Mouse (Mus musculus): ENCODE measurements around the gene Wfdc5. TPM values are rescaled to one million over a fixed set of nuclear protein-coding genes. Genes with fewer than 3 reads are reported as not detected.
"Not testable (repeated sequence)": the region's sequence is repeated elsewhere in the genome, so short reads cannot be mapped to it uniquely, and the experiment has no call there.

Gene Wfdc5
- not detected in 2 replicates for polyA plus RNA-seq (2014; fragmentation: Nextera tagmentation; extraction: Ambion mirVana)

- Histone ChIP-seq H3K27me3 (replicated peaks; ENCODE audit: control insufficient read depth, insufficient read depth, low read length) (no peaks in the 10 kb centered on the region), H3K4me3 (ENCODE audit: low read depth, low read length) (no peak within 1 kb of the TSS), H3K9ac (ENCODE audit: low read length) (no peak within 1 kb of the TSS), H3K27ac (ENCODE audit: low read depth) (no peak within 1 kb of the TSS), H3K9me3 (ENCODE audit: control insufficient read depth, low read length) (no peaks in the 10 kb centered on the region), H3K4me1 (replicated peaks; ENCODE audit: control insufficient read depth, insufficient read depth, low read length) (0 out of 2 replicates have a peak, but pooled peaks cover 3% of the 10 kb centered on the region), H3K36me3 (ENCODE audit: control insufficient read depth, insufficient read depth, low read length) (no peaks in the 10 kb centered on the region), H3K4me2 (ENCODE audit: low read length) (no peak within 1 kb of the TSS)
- no peak for ATAC-seq (replicated peaks; ENCODE audit: low FRiP score, low TSS enrichment, low read depth)
- DNase-seq (ENCODE audit: low spot score) = no peak
- WGBS = 79% methylated on average over 7 of the region's 7 CpGs
These were observed at the start of gene Wfdc5 for GRCm38 (mm10) chr2:164182692-164183255. TSS of gene Wfdc5 (minus strand) at chr2:164182742.

DNA sequence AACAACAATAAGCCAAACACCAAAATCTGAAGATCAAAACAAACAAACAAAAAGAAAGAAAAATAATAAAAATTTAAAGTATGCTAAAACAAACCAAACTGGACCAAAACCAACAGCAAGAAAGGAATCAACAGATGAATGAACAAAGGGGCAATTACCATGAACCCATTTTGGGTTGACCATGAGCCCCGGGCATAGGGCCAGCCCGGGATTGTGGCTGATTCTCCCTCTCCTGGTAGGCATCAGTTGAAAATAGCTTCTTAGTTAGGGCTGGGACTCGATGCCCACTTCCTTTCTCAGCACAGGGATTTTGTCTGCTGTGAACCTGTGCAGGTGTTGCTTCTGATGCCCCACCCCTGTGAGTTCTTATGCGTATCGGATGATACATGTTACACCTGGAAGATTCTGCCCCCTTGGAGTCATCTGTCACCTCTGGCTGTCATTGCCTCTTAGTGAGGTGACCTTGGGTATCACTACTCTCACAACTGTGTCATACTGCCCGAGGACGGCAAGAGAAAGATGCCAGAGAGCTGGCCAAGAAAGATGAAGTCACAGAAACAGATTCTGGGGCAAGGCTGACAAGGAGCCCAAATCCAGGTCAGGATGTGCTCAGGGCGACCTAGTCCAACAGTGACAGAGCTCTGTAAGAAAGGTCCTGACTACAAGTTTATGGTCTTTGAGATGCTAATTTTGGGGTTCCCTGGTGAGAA is 46.0 kb upstream of the Wfdc5 start:
- Histone ChIP-seq H3K9me3 (ENCODE audit: control insufficient read depth, low read length) (no peaks in the 10 kb centered on the region), H3K36me3 (ENCODE audit: control insufficient read depth, insufficient read depth, low read length) (no peaks in the 10 kb centered on the region), H3K4me2 (ENCODE audit: low read length) (no peak overlapping the region), H3K4me3 (ENCODE audit: low read depth, low read length) (no peak overlapping the region), H3K27ac (ENCODE audit: low read depth) (no peak overlapping the region), H3K27me3 (replicated peaks; ENCODE audit: control insufficient read depth, insufficient read depth, low read length) (no peaks in the 10 kb centered on the region), H3K9ac (ENCODE audit: low read length) (no peak overlapping the region), H3K4me1 (replicated peaks; ENCODE audit: control insufficient read depth, insufficient read depth, low read length) (no peaks in the 10 kb centered on the region)
- DNase-seq (ENCODE audit: low spot score) (no peak), ATAC-seq (replicated peaks; ENCODE audit: low FRiP score, low TSS enrichment, low read depth) (no peak)
- 84% methylated on average over 8 of the region's 8 CpGs for WGBS

GRCm38 (mm10) chr2:164221522-164221921 is 39.0 kb upstream of the Wfdc5 start, which contains the start of gene Wfdc15b:
TSS of gene Wfdc15b (minus strand) at chr2:164221660.
- no peaks in the 10 kb centered on the region for H3K9me3 ChIP-seq (ENCODE audit: control insufficient read depth, low read length)
- no peaks in the 10 kb centered on the region for H3K36me3 ChIP-seq (ENCODE audit: control insufficient read depth, insufficient read depth, low read length)
- peak; percentile 55 for DNase-seq (ENCODE audit: low spot score)
- WGBS = 40% methylated on average over 11 of the region's 11 CpGs
- ATAC-seq (replicated peaks; ENCODE audit: low FRiP score, low TSS enrichment, low read depth) = 0 out of 2 replicates have a peak, but pooled peaks have one; percentile 32
- H3K4me2 ChIP-seq (ENCODE audit: low read length) = peak within 1 kb of the TSS; percentile 5; the same call in 1 of the 2 replicates
- H3K27me3 ChIP-seq (replicated peaks; ENCODE audit: control insufficient read depth, insufficient read depth, low read length) = no peaks in the 10 kb centered on the region
- H3K4me3 ChIP-seq (ENCODE audit: low read depth, low read length) = no peak within 1 kb of the TSS
- H3K27ac ChIP-seq (ENCODE audit: low read depth) = no peak within 1 kb of the TSS
- H3K4me1 ChIP-seq (replicated peaks; ENCODE audit: control insufficient read depth, insufficient read depth, low read length) = no peaks in the 10 kb centered on the region
- no peak within 1 kb of the TSS for H3K9ac ChIP-seq (ENCODE audit: low read length)

- H3K4me2 ChIP-seq (ENCODE audit: low read length) = no peak overlapping the region
- WGBS = 88% methylated on average over 9 of the region's 9 CpGs
- ATAC-seq (replicated peaks; ENCODE audit: low FRiP score, low TSS enrichment, low read depth) = no peak
- no peak overlapping the region for H3K9ac ChIP-seq (ENCODE audit: low read length)
- H3K4me3 ChIP-seq (ENCODE audit: low read depth, low read length) = no peak overlapping the region
- H3K4me1 ChIP-seq (replicated peaks; ENCODE audit: control insufficient read depth, insufficient read depth, low read length) = no peaks in the 10 kb centered on the region
- no peak overlapping the region for H3K27ac ChIP-seq (ENCODE audit: low read depth)
- DNase-seq (ENCODE audit: low spot score) = no peak
- no peaks in the 10 kb centered on the region for H3K36me3 ChIP-seq (ENCODE audit: control insufficient read depth, insufficient read depth, low read length)
- no peaks in the 10 kb centered on the region for H3K27me3 ChIP-seq (replicated peaks; ENCODE audit: control insufficient read depth, insufficient read depth, low read length)
- H3K9me3 ChIP-seq (ENCODE audit: control insufficient read depth, low read length) = no peaks in the 10 kb centered on the region
These were observed 36.8 kb upstream of the Wfdc5 start for GRCm38 (mm10) chr2:164219295-164219694.

DNA sequence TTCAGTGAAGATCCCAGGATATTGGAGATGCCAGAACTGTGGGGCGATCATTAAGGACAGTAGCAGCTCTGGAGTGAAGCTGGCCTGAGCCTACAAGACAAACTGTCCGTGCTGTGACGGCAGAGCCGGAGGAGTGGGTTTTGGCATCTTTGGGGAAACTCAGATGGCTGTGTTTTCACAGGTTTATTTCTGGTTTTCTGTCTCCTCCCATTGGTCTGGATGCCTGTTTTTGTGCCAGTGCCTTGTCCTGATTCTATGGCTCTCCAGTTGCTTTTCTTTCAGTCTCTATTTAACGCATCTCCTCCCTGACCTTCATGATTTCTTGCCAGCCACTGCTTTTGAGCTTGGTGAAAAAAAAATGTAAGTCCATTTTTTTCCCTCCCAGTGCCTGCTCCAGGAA is 30.2 kb upstream of the Wfdc5 start:
- DNase-seq (ENCODE audit: low spot score) = no peak
- Histone ChIP-seq H3K27me3 (replicated peaks; ENCODE audit: control insufficient read depth, insufficient read depth, low read length) (no peaks in the 10 kb centered on the region), H3K9ac (ENCODE audit: low read length) (no peak overlapping the region), H3K27ac (ENCODE audit: low read depth) (no peak overlapping the region), H3K9me3 (ENCODE audit: control insufficient read depth, low read length) (no peaks in the 10 kb centered on the region), H3K4me2 (ENCODE audit: low read length) (no peak overlapping the region), H3K36me3 (ENCODE audit: control insufficient read depth, insufficient read depth, low read length) (no peaks in the 10 kb centered on the region), H3K4me3 (ENCODE audit: low read depth, low read length) (no peak overlapping the region), H3K4me1 (replicated peaks; ENCODE audit: control insufficient read depth, insufficient read depth, low read length) (no peaks in the 10 kb centered on the region)
- ATAC-seq (replicated peaks; ENCODE audit: low FRiP score, low TSS enrichment, low read depth) = no peak
- 82% methylated on average over 5 of the region's 5 CpGs for WGBS

- WGBS = 85% methylated on average over 4 of the region's 4 CpGs
- Histone ChIP-seq H3K4me2 (ENCODE audit: low read length) (no peak overlapping the region), H3K4me1 (replicated peaks; ENCODE audit: control insufficient read depth, insufficient read depth, low read length) (no peaks in the 10 kb centered on the region), H3K9ac (ENCODE audit: low read length) (no peak overlapping the region), H3K27me3 (replicated peaks; ENCODE audit: control insufficient read depth, insufficient read depth, low read length) (no peaks in the 10 kb centered on the region), H3K36me3 (ENCODE audit: control insufficient read depth, insufficient read depth, low read length) (no peaks in the 10 kb centered on the region), H3K27ac (ENCODE audit: low read depth) (no peak overlapping the region), H3K4me3 (ENCODE audit: low read depth, low read length) (no peak overlapping the region), H3K9me3 (ENCODE audit: control insufficient read depth, low read length) (no peaks in the 10 kb centered on the region)
- DNase-seq (ENCODE audit: low spot score) (no peak), ATAC-seq (replicated peaks; ENCODE audit: low FRiP score, low TSS enrichment, low read depth) (no peak)
These were observed 28.4 kb upstream of the Wfdc5 start for GRCm38 (mm10) chr2:164210892-164211291.

DNA sequence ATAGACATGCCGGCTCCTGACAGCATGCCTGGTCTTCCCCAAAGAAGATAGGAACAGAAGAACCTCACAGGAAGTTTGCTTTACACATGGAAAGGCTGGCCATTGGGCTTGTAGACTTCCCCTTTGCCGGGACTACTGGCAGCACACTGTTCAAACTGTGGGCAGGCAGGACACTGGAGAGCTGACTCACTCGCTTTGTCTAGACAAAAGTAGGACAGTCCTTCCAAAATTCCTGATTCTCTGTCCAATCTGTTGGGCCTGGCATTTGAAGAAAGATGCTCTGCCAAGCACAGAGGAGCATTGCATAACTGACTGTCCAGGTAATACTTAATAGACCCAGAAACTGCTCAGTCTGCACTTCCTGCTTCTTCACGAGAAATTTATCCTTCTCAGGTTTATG is 24.1 kb upstream of the Wfdc5 start:
- H3K9ac ChIP-seq (ENCODE audit: low read length) = no peak overlapping the region
- DNase-seq (ENCODE audit: low spot score) (no peak), ATAC-seq (replicated peaks; ENCODE audit: low FRiP score, low TSS enrichment, low read depth) (no peak)
- no peak overlapping the region for H3K4me2 ChIP-seq (ENCODE audit: low read length)
- no peaks in the 10 kb centered on the region for H3K4me1 ChIP-seq (replicated peaks; ENCODE audit: control insufficient read depth, insufficient read depth, low read length)
- H3K36me3 ChIP-seq (ENCODE audit: control insufficient read depth, insufficient read depth, low read length) = no peaks in the 10 kb centered on the region
- H3K4me3 ChIP-seq (ENCODE audit: low read depth, low read length) = no peak overlapping the region
- H3K27ac ChIP-seq (ENCODE audit: low read depth) = no peak overlapping the region
- H3K27me3 ChIP-seq (replicated peaks; ENCODE audit: control insufficient read depth, insufficient read depth, low read length) = no peaks in the 10 kb centered on the region
- WGBS = 72% methylated on average over 4 of the region's 4 CpGs
- H3K9me3 ChIP-seq (ENCODE audit: control insufficient read depth, low read length) = no peaks in the 10 kb centered on the region

GRCm38 (mm10) chr2:164206011-164206410 is 23.5 kb upstream of the Wfdc5 start:
- not testable (repeated sequence) for H3K27ac ChIP-seq (ENCODE audit: low read depth); ATAC-seq (replicated peaks; ENCODE audit: low FRiP score, low TSS enrichment, low read depth); H3K4me1 ChIP-seq (replicated peaks; ENCODE audit: control insufficient read depth, insufficient read depth, low read length); H3K4me2 ChIP-seq (ENCODE audit: low read length); H3K9ac ChIP-seq (ENCODE audit: low read length); DNase-seq (ENCODE audit: low spot score); H3K4me3 ChIP-seq (ENCODE audit: low read depth, low read length); H3K36me3 ChIP-seq (ENCODE audit: control insufficient read depth, insufficient read depth, low read length); H3K9me3 ChIP-seq (ENCODE audit: control insufficient read depth, low read length); H3K27me3 ChIP-seq (replicated peaks; ENCODE audit: control insufficient read depth, insufficient read depth, low read length)
- 93% methylated on average over 10 of the region's 10 CpGs for WGBS

Data from intestine, embryonic 14.5 days (tissue).